ENCODE assay signal across 8 mouse cellular contexts in genomic region chr6:57580881-57581548, GRCm38 (mm10). TPM values are rescaled to one million over a fixed set of nuclear protein-coding genes. Genes with fewer than 3 reads are reported as not detected.
DNase-seq lines count a peak whose midpoint lies in the region; ATAC-seq and TF ChIP-seq lines count a peak whose summit lies in the region.

Herc6 (plus strand) TSS chr6:57581000.

- H3K4me2 ChIP-seq in heart, embryonic 11.5 days: peak within 1 kb of the TSS; percentile 79
- H3K4me2 ChIP-seq in kidney, embryonic 16.5 days (replicated peaks; ENCODE audit: low read depth, low read length): peak within 1 kb of the TSS; percentile 97
- peak within 1 kb of the TSS; percentile 78 for H3K4me2 ChIP-seq in liver, embryonic 12.5 days
- H3K4me2 ChIP-seq in stomach, embryonic 15.5 days: peak within 1 kb of the TSS; percentile 83

- H3K27ac ChIP-seq in heart, embryonic 11.5 days (ENCODE audit: low read depth, low read length): no peak within 1 kb of the TSS
- H3K27ac ChIP-seq in kidney, embryonic 16.5 days (ENCODE audit: low read length): peak within 1 kb of the TSS; percentile 80
- H3K27ac ChIP-seq in liver, embryonic 12.5 days: peak within 1 kb of the TSS; percentile 62; the same call in 1 of the 2 replicates
- H3K27ac ChIP-seq in stomach, embryonic 15.5 days: peak within 1 kb of the TSS; percentile 85

- no peaks in the 10 kb centered on the region for H3K4me1 ChIP-seq in heart, embryonic 11.5 days (ENCODE audit: control insufficient read depth, insufficient read depth, low read length)
- H3K4me1 ChIP-seq in kidney, embryonic 16.5 days (ENCODE audit: insufficient read depth, low read length): no peaks in the 10 kb centered on the region
- peaks cover 6% of the 10 kb centered on the region; the same call in 1 of the 2 replicates for H3K4me1 ChIP-seq in liver, embryonic 12.5 days
- no peaks in the 10 kb centered on the region for H3K4me1 ChIP-seq in stomach, embryonic 15.5 days

- peak; percentile 82 for DNase-seq in brain, adult 2 months (ENCODE audit: low read depth, low spot score)
- peak; percentile 75 for DNase-seq in naive thymus-derived CD4-positive, alpha-beta T cell, adult 2 months (ENCODE audit: low read depth)

- no peak for TF ChIP-seq CTCF in C2C12 (IDR thresholded peaks at IDR 0.05; ENCODE audit: control insufficient read depth, insufficient read depth, insufficient read length)

- H3ac ChIP-seq in C2C12 (ENCODE audit: control insufficient read depth, insufficient read length, low read depth): peak within 1 kb of the TSS; percentile 8

- ATAC-seq in erythroblast, adult 5-6 weeks (replicated peaks; ENCODE audit: low FRiP score, poor library complexity, severe bottlenecking): peak; percentile 98
- peak; percentile 80 for ATAC-seq in heart, embryonic 11.5 days (replicated peaks; ENCODE audit: insufficient number of reproducible peaks, low FRiP score, low TSS enrichment)
- ATAC-seq in kidney, embryonic 16.5 days (ENCODE audit: low FRiP score, low TSS enrichment): peak; percentile 98
- peak; percentile 95 for ATAC-seq in liver, embryonic 12.5 days
- peak; percentile 87 for ATAC-seq in stomach, embryonic 15.5 days (ENCODE audit: insufficient read depth, low FRiP score, low read depth)

- peaks cover 3% of the 10 kb centered on the region for H3K36me3 ChIP-seq in C2C12 (ENCODE audit: control insufficient read depth, insufficient read depth)
- H3K36me3 ChIP-seq in heart, embryonic 11.5 days (ENCODE audit: control insufficient read depth, insufficient read depth, low read length): no peaks in the 10 kb centered on the region
- no peaks in the 10 kb centered on the region for H3K36me3 ChIP-seq in kidney, embryonic 16.5 days (ENCODE audit: insufficient read depth, low read length)
- H3K36me3 ChIP-seq in liver, embryonic 12.5 days: peaks cover 3% of the 10 kb centered on the region; the same call in 1 of the 2 replicates
- H3K36me3 ChIP-seq in stomach, embryonic 15.5 days: no peaks in the 10 kb centered on the region

- no peaks in the 10 kb centered on the region for H3K79me3 ChIP-seq in C2C12 (ENCODE audit: low read depth)

- H3K4me3 ChIP-seq in C2C12 (ENCODE audit: insufficient read depth, poor library complexity, severe bottlenecking): peak within 1 kb of the TSS; percentile 55
- H3K4me3 ChIP-seq in heart, embryonic 11.5 days (ENCODE audit: low read depth, low read length): peak within 1 kb of the TSS; percentile 59
- peak within 1 kb of the TSS; percentile 73 for H3K4me3 ChIP-seq in kidney, embryonic 16.5 days (ENCODE audit: low read length)
- peak within 1 kb of the TSS; percentile 68 for H3K4me3 ChIP-seq in liver, embryonic 12.5 days
- peak within 1 kb of the TSS; percentile 62 for H3K4me3 ChIP-seq in stomach, embryonic 15.5 days (replicated peaks)

- no peaks in the 10 kb centered on the region for H3K79me2 ChIP-seq in C2C12 (ENCODE audit: control insufficient read depth, insufficient read depth)

- H3K27me3 ChIP-seq in C2C12 (ENCODE audit: control insufficient read depth, insufficient read depth, insufficient read length): no peaks in the 10 kb centered on the region
- H3K27me3 ChIP-seq in heart, embryonic 11.5 days (ENCODE audit: control insufficient read depth, insufficient read depth, low read length): no peaks in the 10 kb centered on the region
- H3K27me3 ChIP-seq in kidney, embryonic 16.5 days (ENCODE audit: insufficient read depth, low read length): no peaks in the 10 kb centered on the region
- H3K27me3 ChIP-seq in liver, embryonic 12.5 days (replicated peaks): no peaks in the 10 kb centered on the region
- no peaks in the 10 kb centered on the region for H3K27me3 ChIP-seq in stomach, embryonic 15.5 days (replicated peaks)

- H3K9ac ChIP-seq in heart, embryonic 11.5 days (ENCODE audit: low read depth, low read length): peak within 1 kb of the TSS; percentile 73
- peak within 1 kb of the TSS; percentile 82 for H3K9ac ChIP-seq in kidney, embryonic 16.5 days (replicated peaks; ENCODE audit: low read length)
- H3K9ac ChIP-seq in liver, embryonic 12.5 days: peak within 1 kb of the TSS; percentile 76
- peak within 1 kb of the TSS; percentile 61 for H3K9ac ChIP-seq in stomach, embryonic 15.5 days

- no peaks in the 10 kb centered on the region for H3K9me3 ChIP-seq in heart, embryonic 11.5 days (replicated peaks; ENCODE audit: control insufficient read depth, low read length)
- no peaks in the 10 kb centered on the region for H3K9me3 ChIP-seq in kidney, embryonic 16.5 days (ENCODE audit: low read length)
- no peaks in the 10 kb centered on the region for H3K9me3 ChIP-seq in liver, embryonic 12.5 days (replicated peaks)
- no peaks in the 10 kb centered on the region for H3K9me3 ChIP-seq in stomach, embryonic 15.5 days

- 1% methylated on average over 16 of the region's 16 CpGs for WGBS in heart, embryonic 11.5 days (ENCODE audit: insufficient replicate concordance)
- under 1% methylated on average over 16 of the region's 16 CpGs for WGBS in kidney, embryonic 16.5 days
- WGBS in liver, embryonic 12.5 days (ENCODE audit: insufficient replicate concordance): under 1% methylated on average over 16 of the region's 16 CpGs
- under 1% methylated on average over 16 of the region's 16 CpGs for WGBS in stomach, embryonic 15.5 days

TF ChIP-seq in C2C12, 6 proteins besides CTCF, POLR2A, EP300 and RAD21:
- TF ChIP-seq FOSL1 (IDR thresholded peaks at IDR 0.05; ENCODE audit: insufficient read depth, low read length, poor library complexity, severe bottlenecking) (no peak), MYOG (IDR thresholded peaks at IDR 0.05; ENCODE audit: control insufficient read depth, extremely low read depth, insufficient read length) (no peak), MYOD1 (IDR thresholded peaks at IDR 0.05; ENCODE audit: control insufficient read depth, insufficient read length, low read depth) (no peak), CEBPB (IDR thresholded peaks at IDR 0.05; ENCODE audit: low read depth) (no peak), MAX (IDR thresholded peaks at IDR 0.05) (peak; percentile 30), USF1 (IDR thresholded peaks at IDR 0.05; ENCODE audit: low read depth) (no peak)
TF ChIP-seq in C2C12: peak in this region for 1.

RNA-seq across cellular contexts. Expression of gene Herc6, which starts in this region (rescaled TPM):
- 1.4 TPM for polyA plus RNA-seq in C2C12 (2012; fragmentation: generic; extraction: Trizol)
- total RNA-seq in erythroblast, adult 5-6 weeks (2015; ENCODE audit: low replicate concordance): 76.9 and 83.4 TPM in 2 replicates
- 95.7 and 121 TPM in 2 replicates for total RNA-seq in erythroblast, adult 5-6 weeks (2017; ENCODE audit: low replicate concordance)
- 4.7 and 6.7 TPM in 2 replicates for polyA plus RNA-seq in heart, embryonic 11.5 days (2014; fragmentation: Nextera tagmentation; extraction: Ambion mirVana)
- 3.5 and 4.3 TPM in 2 replicates for polyA plus RNA-seq in kidney, embryonic 16.5 days (2015; fragmentation: Nextera tagmentation; extraction: Ambion mirVana)
- 2.9 and 3.8 TPM in 2 replicates for polyA plus RNA-seq in liver, embryonic 12.5 days (2016; fragmentation: Nextera tagmentation; extraction: Ambion mirVana)
- polyA plus RNA-seq in stomach, embryonic 15.5 days (2015; fragmentation: Nextera tagmentation; extraction: Ambion mirVana): 2.6 and 3.5 TPM in 2 replicates
